Mouse (Mus musculus): Measurements from ENCODE around the gene Gm10260.

DNA sequence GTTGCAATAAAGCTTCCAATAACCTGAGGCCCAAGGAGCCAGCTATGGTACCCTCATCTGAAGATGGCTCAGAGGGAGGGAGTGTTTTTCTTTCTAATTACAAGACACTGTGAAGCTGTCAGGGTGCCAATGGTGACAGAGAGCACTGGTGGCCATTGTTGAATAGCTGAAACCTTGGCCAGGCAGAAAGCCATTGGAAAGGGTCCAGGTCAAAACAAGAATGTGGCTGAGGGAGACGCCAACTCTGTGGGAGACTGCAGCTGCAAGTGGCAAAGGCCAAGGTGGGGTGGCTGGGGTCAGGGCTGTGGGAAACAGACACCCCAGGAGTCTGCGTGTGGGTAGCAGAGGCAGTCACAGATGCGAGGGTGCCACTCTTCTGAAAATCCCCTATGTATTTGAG, 16.3 kb upstream of the Gm10260 start:
- TF ChIP-seq CTCF (IDR thresholded peaks at IDR 0.05; ENCODE audit: low read depth) (no peak), EP300 (optimal IDR thresholded peaks at IDR 0.05) (no peak)
